Mouse (Mus musculus): ENCODE results near the gene Nle1.

DNA sequence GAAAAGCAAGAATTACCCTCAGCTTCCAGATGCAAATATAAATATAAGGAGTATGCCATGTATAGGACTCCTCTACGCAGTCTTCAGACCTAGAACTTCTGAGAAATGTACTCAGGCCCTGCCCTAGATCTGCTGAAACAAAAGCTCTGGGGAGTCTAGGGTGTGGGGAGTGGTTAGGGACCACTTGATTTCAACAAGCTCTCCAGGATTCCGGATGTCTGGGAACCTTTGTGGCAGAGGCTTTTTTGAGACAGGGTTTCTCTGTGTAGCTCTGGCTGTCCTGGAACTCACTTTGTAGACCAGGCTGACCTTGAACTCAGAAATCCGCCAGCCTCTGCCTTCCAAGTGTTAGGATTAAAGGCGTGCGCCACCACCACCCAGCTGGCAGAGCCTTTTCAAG, 2.4 kb downstream of the Nle1 start:
- TF ChIP-seq POLR2A (IDR thresholded peaks at IDR 0.05; ENCODE audit: insufficient read length, low read depth) (no peak), MAX (IDR thresholded peaks at IDR 0.05; ENCODE audit: low read depth) (no peak), CEBPB (IDR thresholded peaks at IDR 0.05; ENCODE audit: insufficient read depth, poor library complexity, severe bottlenecking) (no peak)
